In genomic region chr4:71480960-71481359, GRCm38 (mm10) we compare ENCODE assay signal across 21 mouse cellular contexts.
"Had no signal": no experiment of that assay in that cellular context is flagged by ENCODE, and none has a peak within 500 bp of the region (broad histone marks: within the 10 kb centered on the region; RNA-seq: fewer than 3 reads in every experiment).

No protein-coding gene starts in this region.

- H3K4me3 ChIP-seq: lung, embryonic 15.5 days; megakaryocyte, embryonic 14.5 days; midbrain, embryonic 13.5 days; myocyte; neural tube, embryonic 13.5 days; neural tube, embryonic 15.5 days had no signal

- H3K36me3 ChIP-seq: lung, embryonic 15.5 days; midbrain, embryonic 13.5 days; neural tube, embryonic 13.5 days; neural tube, embryonic 15.5 days had no signal

- H3K9ac ChIP-seq: liver, postnatal 0 days; lung, embryonic 15.5 days; midbrain, embryonic 13.5 days; neural tube, embryonic 13.5 days; neural tube, embryonic 15.5 days had no signal

- H3K4me2 ChIP-seq: lung, embryonic 15.5 days; midbrain, embryonic 11.5 days; midbrain, embryonic 13.5 days; neural tube, embryonic 13.5 days; neural tube, embryonic 15.5 days had no signal

- H3K9me3 ChIP-seq: lung, embryonic 15.5 days; megakaryocyte, embryonic 14.5 days; midbrain, embryonic 13.5 days; neural tube, embryonic 13.5 days; neural tube, embryonic 15.5 days had no signal

- H3K4me1 ChIP-seq: lung, embryonic 15.5 days; megakaryocyte, embryonic 14.5 days had no signal

- H3K27ac ChIP-seq: lung, embryonic 15.5 days; macrophage; midbrain, embryonic 13.5 days; neural tube, embryonic 13.5 days; neural tube, embryonic 15.5 days had no signal

- DNase-seq: liver, postnatal 0 days; lung, adult 2 months; lung, postnatal 14 days; lung, postnatal 36 days; right cerebral cortex, adult 18-20 months; right cerebral cortex, postnatal 25 days; right cerebral cortex, postnatal 4 days; spleen, adult 18-20 months; thymus, adult 18-20 months; thymus, postnatal 14 days; thymus, postnatal 36 days had no signal

- H3K27me3 ChIP-seq: megakaryocyte, embryonic 14.5 days had no signal

- ATAC-seq: liver, postnatal 0 days; lung, postnatal 0 days; midbrain, embryonic 16.5 days had no signal
